Mouse (Mus musculus) neural tube, embryonic 15.5 days (tissue): ENCODE measurements around the gene Glce. TPM values are rescaled to one million over a fixed set of nuclear protein-coding genes. Genes with fewer than 3 reads are reported as not detected.

ENCODE experiments used
- ATAC-seq: fragments of 200-750 bp; cut with Nextera tagmentation; 2 replicates; pipeline ENCODE4 v1.8.0; 2017; ENCODE audit warnings: mild to moderate bottlenecking, moderate TSS enrichment, moderate library complexity; ENCODE audit not compliant: low FRiP score
- H3K27ac ChIP-seq: fragments of 300-500 bp; sonication (generic); replicated peaks from 2 replicates; pipeline ENCODE4 v1.5.1; 2015; ENCODE audit warnings: mild to moderate bottlenecking, inconsistent platforms
- H3K27me3 ChIP-seq: fragments of 300-500 bp; sonication (generic); replicated peaks from 2 replicates; pipeline ENCODE4 v1.6.1; 2015; ENCODE audit warnings: inconsistent platforms
- H3K36me3 ChIP-seq: fragments of 300-500 bp; sonication (generic); 2 replicates; pipeline ENCODE4 v1.6.1; 2015; ENCODE audit warnings: inconsistent platforms
- H3K4me1 ChIP-seq: fragments of 300-500 bp; sonication (generic); 2 replicates; pipeline ENCODE4 v1.6.1; 2015; ENCODE audit warnings: inconsistent platforms
- H3K4me2 ChIP-seq: fragments of 300-500 bp; sonication (generic); 2 replicates; pipeline ENCODE4 v1.6.1; 2015; ENCODE audit warnings: inconsistent platforms, mild to moderate bottlenecking, moderate library complexity
- H3K4me3 ChIP-seq: fragments of 300-500 bp; sonication (generic); replicated peaks from 2 replicates; pipeline ENCODE4 v1.5.1; 2015; ENCODE audit warnings: mild to moderate bottlenecking, inconsistent platforms
- H3K9ac ChIP-seq: fragments of 300-500 bp; sonication (generic); replicated peaks from 2 replicates; pipeline ENCODE4 v1.6.1; 2015; ENCODE audit warnings: mild to moderate bottlenecking, inconsistent platforms
- H3K9me3 ChIP-seq: fragments of 300-500 bp; sonication (generic); replicated peaks from 2 replicates; pipeline ENCODE4 v1.6.1; 2016; ENCODE audit warnings: inconsistent platforms
- WGBS: fragments of 180-500 bp; shearing (Covaris S2); methylation state at CpG from one replicate; pipeline ENCODE4 v1.1.7; 2015; ENCODE audit warnings: mixed read lengths; 5-methylcytosine and 5-hydroxymethylcytosine counted together
- polyA plus RNA-seq: library from polyadenylated mRNA; unstranded; fragments of >200 nt; fragmentation: Nextera tagmentation; extraction: Ambion mirVana; gene quantifications from 2 replicates; pipeline ENCODE4 v1.2.1, GENCODE M21; 2015

Glce gene
- polyA plus RNA-seq, 1 experiment from 2014 or later, result 20.0 TPM

DNA sequence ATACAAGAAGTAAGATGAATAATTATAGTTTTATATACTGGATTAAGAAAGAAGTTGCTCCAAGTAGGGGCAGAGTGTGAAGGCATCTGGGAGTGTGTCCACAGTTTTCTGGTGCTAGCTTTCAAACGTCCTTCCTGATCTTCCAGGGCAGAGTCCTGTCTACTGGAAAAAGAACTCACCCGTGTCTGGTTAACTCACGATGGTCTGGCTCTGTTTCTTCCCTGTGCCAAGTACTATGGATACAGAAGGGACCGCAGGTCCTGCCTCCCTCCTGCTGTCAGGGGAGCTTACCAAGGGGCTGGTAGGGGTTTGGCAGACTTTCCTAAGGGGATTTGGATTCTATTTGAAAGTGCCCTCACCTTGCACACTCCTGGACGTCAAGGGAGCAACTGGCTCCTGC, 97.4 kb downstream of the Glce start:
- Histone ChIP-seq H3K9me3 (no peaks in the 10 kb centered on the region), H3K27me3 (peaks cover 26% of the 10 kb centered on the region), H3K9ac (no peak overlapping the region), H3K36me3 (no peaks in the 10 kb centered on the region), H3K4me2 (no peak overlapping the region), H3K4me3 (no peak overlapping the region), H3K27ac (no peak overlapping the region), H3K4me1 (peaks cover 11% of the 10 kb centered on the region)
- ATAC-seq, result no peak
- WGBS, result 52% methylated on average over 5 of the region's 5 CpGs

DNA sequence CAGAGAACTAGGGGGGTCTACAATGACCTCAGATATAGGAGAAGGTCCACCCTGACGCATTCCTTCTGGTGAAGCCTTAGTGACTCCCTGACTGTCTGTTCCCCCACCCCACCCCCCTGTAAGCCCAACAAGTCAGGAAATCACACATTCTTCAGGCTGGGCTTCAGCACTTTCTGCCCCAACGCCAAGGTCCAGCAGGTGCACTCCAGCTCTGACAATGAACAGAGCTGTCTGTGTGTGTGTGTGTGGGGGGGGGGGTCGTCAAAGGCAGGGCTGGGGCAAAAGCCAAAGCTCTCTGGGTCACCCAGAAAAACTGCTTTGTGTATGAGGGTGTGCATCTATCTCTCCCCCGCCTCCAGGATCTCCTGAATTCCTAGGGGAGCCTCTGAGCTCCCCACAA, 98.6 kb downstream of the Glce start:
- no peaks in the 10 kb centered on the region for H3K9me3 ChIP-seq
- H3K27ac ChIP-seq, result no peak overlapping the region
- 57% methylated on average over 4 of the region's 4 CpGs for WGBS
- no peaks in the 10 kb centered on the region for H3K36me3 ChIP-seq
- peaks cover 26% of the 10 kb centered on the region for H3K27me3 ChIP-seq
- no peak overlapping the region for H3K4me2 ChIP-seq
- H3K4me1 ChIP-seq, result peaks cover 11% of the 10 kb centered on the region
- ATAC-seq, result no peak
- H3K9ac ChIP-seq, result no peak overlapping the region
- H3K4me3 ChIP-seq, result no peak overlapping the region

DNA sequence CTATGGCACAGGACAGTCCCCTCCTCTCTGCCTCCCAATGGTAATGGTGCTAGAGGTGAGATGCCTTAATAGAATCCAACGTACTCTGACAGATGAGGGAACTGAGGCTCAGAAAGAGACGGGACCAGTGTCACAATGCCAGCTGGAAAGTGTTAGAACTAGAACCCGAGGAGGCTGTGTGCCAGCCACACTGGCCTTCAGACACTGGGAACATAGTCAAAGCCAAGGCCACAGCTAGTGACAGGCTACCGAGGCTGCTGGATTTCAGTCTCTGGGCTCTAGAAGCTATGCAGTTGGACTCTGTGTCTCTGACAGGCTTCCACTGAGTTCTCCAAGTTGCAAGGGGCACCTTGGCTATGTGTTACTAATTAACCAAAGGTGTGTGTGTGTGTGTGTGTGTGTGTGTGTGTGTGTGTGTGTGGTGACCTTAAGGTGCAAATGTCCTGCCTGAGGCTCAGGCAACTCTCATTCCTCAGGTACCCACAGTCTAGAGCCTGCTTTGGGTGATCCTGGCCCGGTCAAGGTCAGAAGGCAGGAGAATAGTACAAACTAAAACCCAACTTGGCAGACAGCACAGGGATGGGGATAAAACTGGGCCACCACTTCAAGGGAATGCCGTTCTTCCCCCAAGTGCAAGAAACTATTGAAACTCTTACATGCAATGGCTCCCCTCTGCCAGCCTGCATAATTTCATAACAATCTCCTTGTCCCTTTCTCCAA, 99.3 kb downstream of the Glce start:
- H3K27ac ChIP-seq, result no peak overlapping the region
- no peaks in the 10 kb centered on the region for H3K9me3 ChIP-seq
- no peaks in the 10 kb centered on the region for H3K36me3 ChIP-seq
- WGBS, result 89% methylated on average over 6 of the region's 6 CpGs
- H3K9ac ChIP-seq, result no peak overlapping the region
- H3K4me1 ChIP-seq, result peaks cover 11% of the 10 kb centered on the region
- H3K4me2 ChIP-seq, result no peak overlapping the region
- no peak overlapping the region for H3K4me3 ChIP-seq
- peaks cover 26% of the 10 kb centered on the region for H3K27me3 ChIP-seq
- no peak for ATAC-seq

DNA sequence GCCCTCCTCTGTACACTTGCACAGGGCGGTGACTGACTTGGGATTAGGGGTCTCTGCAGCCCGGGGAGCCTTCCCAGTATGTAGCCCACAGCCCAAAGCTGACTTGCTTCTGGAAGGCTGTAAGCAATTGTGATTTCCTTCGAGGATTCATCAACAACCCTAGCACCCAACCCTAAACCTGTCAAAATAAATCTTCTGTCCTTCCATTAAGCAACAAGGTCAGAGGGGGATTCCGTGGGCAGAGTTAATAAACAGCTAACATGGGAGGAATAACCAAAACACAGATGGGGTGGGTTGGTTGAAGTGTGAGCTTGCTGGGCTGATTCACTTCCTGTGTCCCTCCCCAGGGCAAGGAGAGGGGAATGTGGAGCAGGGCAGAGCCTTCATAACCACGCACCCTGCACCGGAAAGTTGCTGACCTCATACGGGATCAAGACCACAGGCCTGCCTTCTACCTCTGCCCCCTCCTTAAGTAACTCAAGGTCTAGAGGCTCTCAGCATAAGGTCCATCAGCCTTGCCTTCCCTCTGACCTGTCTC, 100.8 kb downstream of the Glce start:
- Histone ChIP-seq H3K4me1 (peaks cover 6% of the 10 kb centered on the region), H3K4me2 (no peak overlapping the region), H3K36me3 (no peaks in the 10 kb centered on the region), H3K27me3 (peaks cover 18% of the 10 kb centered on the region), H3K9me3 (no peaks in the 10 kb centered on the region), H3K4me3 (no peak overlapping the region), H3K9ac (no peak overlapping the region), H3K27ac (no peak overlapping the region)
- no peak for ATAC-seq
- WGBS, result 41% methylated on average over 7 of the region's 7 CpGs

DNA sequence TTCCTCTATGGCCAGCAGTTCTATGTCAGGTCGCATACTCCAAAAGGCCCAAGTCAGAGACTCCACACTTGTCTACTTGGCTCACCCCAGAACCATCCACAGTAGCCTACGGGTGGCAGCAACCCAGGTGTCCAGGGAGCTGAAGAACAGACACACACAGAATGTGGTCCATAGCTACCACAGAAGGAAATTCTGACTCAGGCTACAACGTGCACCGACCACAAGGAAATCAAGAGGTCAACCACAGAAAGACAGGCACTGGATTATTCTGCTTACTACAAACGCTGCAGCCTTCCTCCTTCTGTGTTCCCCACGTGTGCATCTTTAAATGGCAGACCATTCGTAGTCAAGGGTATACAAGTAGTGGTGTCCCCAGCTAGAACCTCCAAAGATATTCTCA, 102.2 kb downstream of the Glce start:
- H3K27me3 ChIP-seq, result peaks cover 8% of the 10 kb centered on the region

DNA sequence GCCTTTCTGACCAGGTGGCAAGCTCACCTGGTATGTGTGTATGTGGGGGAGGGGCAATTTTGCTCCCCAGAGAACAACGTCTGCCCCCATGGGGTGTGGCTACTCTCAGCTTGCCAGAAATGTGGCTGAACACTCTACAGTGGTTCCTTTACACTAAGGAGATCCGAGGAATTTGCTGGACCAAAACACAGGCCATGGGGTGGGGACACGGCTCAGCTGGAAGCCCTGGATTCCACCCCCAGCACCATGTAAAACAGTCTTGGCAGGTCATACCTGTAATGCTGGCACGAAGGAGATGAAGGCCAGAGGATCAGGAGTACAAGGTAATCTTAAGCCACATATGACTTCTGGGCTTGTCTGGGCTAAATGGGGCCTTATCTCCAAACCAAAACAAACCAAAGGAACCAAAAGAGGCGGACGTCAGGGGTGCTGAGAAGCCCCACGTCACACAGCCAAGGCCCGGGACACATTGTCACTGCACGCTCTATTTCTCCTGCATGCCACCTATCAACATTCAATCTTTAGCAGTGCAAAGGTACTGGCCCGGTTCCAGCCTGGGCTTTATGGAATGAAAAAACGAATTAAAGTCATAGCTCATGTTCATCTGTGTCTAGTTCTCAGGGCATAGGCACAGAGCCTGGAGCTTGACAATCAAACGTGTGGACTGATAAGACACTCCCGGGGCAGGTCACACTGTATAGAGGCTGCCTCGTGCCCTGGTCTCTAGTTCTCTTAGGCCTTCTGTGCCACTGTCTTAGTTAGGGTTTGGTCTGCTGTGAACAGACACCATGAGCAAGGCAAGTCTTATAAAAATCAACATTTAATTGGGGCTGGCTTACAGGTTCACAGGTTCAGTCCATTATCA, 104.0 kb downstream of the Glce start:
- Histone ChIP-seq H3K27me3 (no peaks in the 10 kb centered on the region), H3K4me1 (no peaks in the 10 kb centered on the region), H3K9ac (no peak overlapping the region), H3K36me3 (no peaks in the 10 kb centered on the region), H3K27ac (no peak overlapping the region), H3K4me3 (no peak overlapping the region), H3K4me2 (no peak overlapping the region), H3K9me3 (no peaks in the 10 kb centered on the region)
- no peak for ATAC-seq
- 83% methylated on average over 14 of the region's 14 CpGs for WGBS

More for the DNA sequence above, 102.2 kb downstream of the Glce start:
- Histone ChIP-seq H3K36me3 (no peaks in the 10 kb centered on the region), H3K4me2 (no peak overlapping the region), H3K9me3 (no peaks in the 10 kb centered on the region), H3K9ac (no peak overlapping the region), H3K27ac (no peak overlapping the region), H3K4me3 (no peak overlapping the region), H3K4me1 (no peaks in the 10 kb centered on the region)
- 78% methylated on average over 7 of the region's 7 CpGs for WGBS
- ATAC-seq, result no peak

DNA sequence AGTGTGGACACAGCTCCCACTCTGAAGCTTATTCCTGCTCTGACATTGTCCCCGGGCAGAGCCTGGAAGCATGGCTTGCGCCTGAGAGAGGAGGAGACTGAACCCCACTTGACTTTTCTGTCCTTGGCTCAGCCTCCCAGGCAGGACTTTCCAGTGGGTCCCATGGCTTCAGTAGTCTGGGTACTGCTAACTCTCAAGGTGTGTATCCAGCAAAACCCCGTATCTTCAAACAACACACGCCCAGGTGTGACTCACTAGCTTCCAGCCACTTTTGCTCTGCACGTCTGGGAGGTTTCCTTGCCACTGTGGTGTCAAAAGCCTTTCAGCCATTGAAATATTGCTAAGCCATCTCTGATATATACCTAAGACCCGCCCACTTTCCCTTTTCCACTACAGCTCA, 105.1 kb downstream of the Glce start:
- H3K27me3 ChIP-seq, result no peaks in the 10 kb centered on the region
- no peak overlapping the region for H3K4me2 ChIP-seq
- H3K27ac ChIP-seq, result no peak overlapping the region
- no peaks in the 10 kb centered on the region for H3K4me1 ChIP-seq
- no peaks in the 10 kb centered on the region for H3K36me3 ChIP-seq
- 86% methylated on average over 6 of the region's 6 CpGs for WGBS
- ATAC-seq, result no peak
- no peak overlapping the region for H3K9ac ChIP-seq
- H3K4me3 ChIP-seq, result no peak overlapping the region
- H3K9me3 ChIP-seq, result no peaks in the 10 kb centered on the region

DNA sequence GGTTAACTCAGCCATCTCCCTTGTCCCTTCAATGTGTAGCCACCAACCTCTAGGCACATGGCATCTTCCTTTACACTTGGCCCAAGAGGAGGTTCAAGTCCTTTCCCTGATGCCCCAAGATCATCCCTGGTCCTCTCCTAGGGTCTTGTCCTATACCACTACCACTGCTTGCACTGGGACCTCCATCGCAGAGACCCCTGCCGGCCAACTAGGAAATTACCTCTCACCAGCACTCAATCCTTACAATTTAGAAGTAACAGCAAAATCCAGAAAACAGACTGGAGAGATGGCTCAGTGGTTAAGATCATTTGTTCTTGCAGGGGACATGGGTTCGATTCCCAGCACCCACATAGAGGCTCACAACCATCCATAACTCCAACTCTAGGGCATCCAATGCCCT, 107.0 kb downstream of the Glce start:
- no peaks in the 10 kb centered on the region for H3K4me1 ChIP-seq
- no peak overlapping the region for H3K27ac ChIP-seq
- 49% methylated on average over 3 of the region's 3 CpGs for WGBS
- no peaks in the 10 kb centered on the region for H3K9me3 ChIP-seq
- no peaks in the 10 kb centered on the region for H3K36me3 ChIP-seq
- no peak overlapping the region for H3K4me3 ChIP-seq
- ATAC-seq, result no peak
- H3K9ac ChIP-seq, result no peak overlapping the region
- H3K27me3 ChIP-seq, result no peaks in the 10 kb centered on the region
- no peak overlapping the region for H3K4me2 ChIP-seq

DNA sequence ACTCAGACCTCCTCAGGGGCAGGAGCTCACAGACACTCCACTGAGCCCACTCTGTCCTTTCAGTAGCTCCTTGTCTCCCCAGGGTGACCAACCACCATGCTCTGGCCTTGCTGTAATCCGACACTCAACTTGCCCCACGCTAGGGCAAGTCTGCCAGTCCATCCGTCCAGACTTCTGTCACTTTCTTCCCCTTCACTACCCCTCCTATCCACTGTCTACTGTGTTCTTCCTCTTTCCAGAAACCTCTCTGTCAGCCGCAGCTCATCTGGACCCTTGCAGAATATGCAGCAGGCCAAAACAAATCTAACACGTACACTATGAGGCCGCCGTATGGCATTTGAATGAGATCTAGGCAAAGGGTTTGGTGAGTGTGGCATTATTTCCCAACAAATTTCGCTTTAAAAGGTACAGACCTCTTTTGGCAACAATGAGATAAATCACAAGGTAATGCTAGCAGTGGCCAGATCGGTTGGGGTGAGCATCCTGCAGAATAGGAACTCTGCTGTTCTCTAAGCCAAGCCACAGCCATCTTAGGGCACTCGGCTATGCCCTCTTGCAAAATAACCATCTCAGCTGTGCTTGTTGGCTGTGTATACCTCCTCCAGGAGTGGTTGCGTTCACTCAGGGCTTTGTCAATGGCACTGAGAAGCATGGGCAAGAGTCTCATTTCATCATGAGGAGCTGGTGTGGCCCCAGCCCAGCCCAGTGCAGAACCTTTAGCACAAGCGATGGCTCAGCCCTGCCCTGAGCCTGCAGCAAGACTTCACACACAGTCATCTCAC, 108.9 kb downstream of the Glce start:
- Histone ChIP-seq H3K9ac (no peak overlapping the region), H3K27ac (no peak overlapping the region), H3K4me3 (no peak overlapping the region), H3K4me1 (no peaks in the 10 kb centered on the region), H3K9me3 (no peaks in the 10 kb centered on the region), H3K4me2 (no peak overlapping the region), H3K27me3 (no peaks in the 10 kb centered on the region), H3K36me3 (no peaks in the 10 kb centered on the region)
- ATAC-seq, result no peak
- 70% methylated on average over 12 of the region's 12 CpGs for WGBS

DNA sequence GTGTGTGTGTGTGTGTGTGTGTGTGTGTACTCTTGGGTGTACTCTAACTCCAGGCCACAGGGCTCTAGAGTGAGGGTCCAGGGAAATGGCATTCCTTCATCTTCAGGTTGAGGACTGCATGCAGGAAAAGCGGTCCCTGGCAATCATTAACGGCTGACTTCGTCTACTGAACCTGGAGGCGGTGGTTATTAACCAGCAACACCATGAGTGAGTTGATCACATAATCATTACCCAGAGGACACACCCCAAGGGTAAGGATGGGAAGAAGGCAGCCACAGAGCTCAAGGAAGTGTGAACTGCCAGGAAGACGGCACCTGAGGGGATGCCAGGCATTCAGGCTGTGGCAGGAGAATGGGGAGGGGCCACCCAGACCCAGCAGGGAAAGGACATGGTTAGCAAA, 114.1 kb downstream of the Glce start:
- Histone ChIP-seq H3K4me3 (no peak overlapping the region), H3K4me2 (no peak overlapping the region), H3K9ac (no peak overlapping the region), H3K27me3 (no peaks in the 10 kb centered on the region), H3K9me3 (no peaks in the 10 kb centered on the region), H3K36me3 (no peaks in the 10 kb centered on the region), H3K4me1 (peaks cover 3% of the 10 kb centered on the region), H3K27ac (no peak overlapping the region)
- WGBS, result 68% methylated on average over 5 of the region's 5 CpGs
- ATAC-seq, result no peak
